ENCODE assay signal across 7 mouse cellular contexts in the genomic region with DNA sequence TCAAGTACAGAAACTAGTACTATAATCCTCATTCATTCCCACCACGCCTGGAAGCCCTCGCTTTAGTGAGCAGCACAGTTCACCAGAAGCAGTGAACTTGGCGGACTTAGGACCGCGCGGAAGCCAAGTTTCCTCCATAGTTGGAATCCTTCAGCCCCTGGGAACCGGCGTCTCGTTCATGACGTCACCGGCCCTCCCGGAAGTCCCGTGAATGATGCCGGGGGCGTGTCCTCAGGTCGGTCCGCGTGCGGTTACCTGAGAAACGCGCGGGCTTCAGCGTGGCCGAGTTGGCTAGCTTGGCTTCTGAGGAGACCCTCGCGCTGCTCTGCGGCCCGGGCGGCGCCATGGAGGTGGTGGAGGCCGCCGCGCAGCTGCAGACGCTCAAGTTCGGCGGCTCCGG. TPM values are rescaled to one million over a fixed set of nuclear protein-coding genes. Genes with fewer than 3 reads are reported as not detected.
DNase-seq lines count a peak whose midpoint lies in the region; ATAC-seq lines count a peak whose summit lies in the region.

Gene Naf1 (plus strand): TSS at position 195 of the 400 bp plus-strand sequence.

- WGBS in intestine, embryonic 15.5 days = under 1% methylated on average over 37 of the region's 37 CpGs
- WGBS in midbrain, embryonic 10.5 days = under 1% methylated on average over 37 of the region's 37 CpGs

- intact Hi-C loops in gastrocnemius, postnatal 36 days (cut with DNase I) = loop anchor here (10.0 kb wide), 1 partner anchor 375 kb away; the partner anchor contains the start of gene Tma16
- intact Hi-C loops in left cerebral cortex, postnatal 25 days (cut with DNase I) = loop anchor here (5.0 kb wide), 1 partner anchor 163 kb away; the partner anchor contains the start of gene Npy1r

- no peaks in the 10 kb centered on the region for H3K36me3 ChIP-seq in intestine, embryonic 15.5 days
- H3K36me3 ChIP-seq in midbrain, embryonic 10.5 days = peaks cover 17% of the 10 kb centered on the region

- DNase-seq in adrenal gland, adult 2 months = peak; percentile 95
- peak; percentile 93 for DNase-seq in embryo, embryonic 11.5 days (ENCODE audit: low read depth, low spot score)
- DNase-seq in gastrocnemius, postnatal 36 days = peak; percentile 88
- peak; percentile 95 to 97 for DNase-seq in left cerebral cortex, postnatal 25 days (ENCODE audit: low spot score in 2 of 2)
- peak; percentile 95 for DNase-seq in midbrain, embryonic 10.5 days (ENCODE audit: low spot score)
- peak; percentile 92 for DNase-seq in right cerebral cortex, postnatal 4 days

- ATAC-seq in intestine, embryonic 15.5 days = peak; percentile 98

- no peaks in the 10 kb centered on the region for H3K9me3 ChIP-seq in intestine, embryonic 15.5 days
- no peaks in the 10 kb centered on the region for H3K9me3 ChIP-seq in midbrain, embryonic 10.5 days (replicated peaks)

- H3K4me1 ChIP-seq in intestine, embryonic 15.5 days (replicated peaks) = peaks cover 9% of the 10 kb centered on the region; the same call in 1 of the 2 replicates
- peaks cover 28% of the 10 kb centered on the region for H3K4me1 ChIP-seq in midbrain, embryonic 10.5 days

- H3K4me3 ChIP-seq in intestine, embryonic 15.5 days (replicated peaks) = peak within 1 kb of the TSS; percentile 89
- peak within 1 kb of the TSS; percentile 84 for H3K4me3 ChIP-seq in midbrain, embryonic 10.5 days

- no peaks in the 10 kb centered on the region for H3K27me3 ChIP-seq in intestine, embryonic 15.5 days (replicated peaks)
- H3K27me3 ChIP-seq in midbrain, embryonic 10.5 days (ENCODE audit: low read depth, poor library complexity, severe bottlenecking) = no peaks in the 10 kb centered on the region

- H3K9ac ChIP-seq in intestine, embryonic 15.5 days = peak within 1 kb of the TSS; percentile 74

- H3K27ac ChIP-seq in intestine, embryonic 15.5 days = no peak within 1 kb of the TSS
- H3K27ac ChIP-seq in midbrain, embryonic 10.5 days (replicated peaks) = peak within 1 kb of the TSS; percentile 92

- H3K4me2 ChIP-seq in intestine, embryonic 15.5 days (replicated peaks) = peak within 1 kb of the TSS; percentile 82

RNA-seq across cellular contexts. Expression of gene Naf1, which starts in this region (rescaled TPM):
- total RNA-seq in adrenal gland, adult 2 months (2021) = 10 to 100 TPM; 14.4 to 15.3 TPM
- 14.9 and 15.8 TPM in 2 replicates for polyA plus RNA-seq in adrenal gland, adult 2 months (2012; rRNA removed)
- total RNA-seq in gastrocnemius, postnatal 36 days (2021) = 1 to 10 TPM; 2.7 to 3.6 TPM
- polyA plus RNA-seq in intestine, embryonic 15.5 days (2015; fragmentation: Nextera tagmentation; extraction: Ambion mirVana) = 2.9 and 3.4 TPM in 2 replicates
- total RNA-seq in left cerebral cortex, postnatal 25 days (2021) = 10 to 100 TPM; 14.2 to 14.3 TPM
- polyA plus RNA-seq in midbrain, embryonic 10.5 days (2016; fragmentation: Nextera tagmentation; extraction: Ambion mirVana) = 2.8 and 3.1 TPM in 2 replicates
